Mouse (Mus musculus): ENCODE data around the gene Elane. TPM values are rescaled to one million over a fixed set of nuclear protein-coding genes. Genes with fewer than 3 reads are reported as not detected.

Gene Elane
- polyA plus RNA-seq, 1 experiment from 2014 or later, result not detected

DNA sequence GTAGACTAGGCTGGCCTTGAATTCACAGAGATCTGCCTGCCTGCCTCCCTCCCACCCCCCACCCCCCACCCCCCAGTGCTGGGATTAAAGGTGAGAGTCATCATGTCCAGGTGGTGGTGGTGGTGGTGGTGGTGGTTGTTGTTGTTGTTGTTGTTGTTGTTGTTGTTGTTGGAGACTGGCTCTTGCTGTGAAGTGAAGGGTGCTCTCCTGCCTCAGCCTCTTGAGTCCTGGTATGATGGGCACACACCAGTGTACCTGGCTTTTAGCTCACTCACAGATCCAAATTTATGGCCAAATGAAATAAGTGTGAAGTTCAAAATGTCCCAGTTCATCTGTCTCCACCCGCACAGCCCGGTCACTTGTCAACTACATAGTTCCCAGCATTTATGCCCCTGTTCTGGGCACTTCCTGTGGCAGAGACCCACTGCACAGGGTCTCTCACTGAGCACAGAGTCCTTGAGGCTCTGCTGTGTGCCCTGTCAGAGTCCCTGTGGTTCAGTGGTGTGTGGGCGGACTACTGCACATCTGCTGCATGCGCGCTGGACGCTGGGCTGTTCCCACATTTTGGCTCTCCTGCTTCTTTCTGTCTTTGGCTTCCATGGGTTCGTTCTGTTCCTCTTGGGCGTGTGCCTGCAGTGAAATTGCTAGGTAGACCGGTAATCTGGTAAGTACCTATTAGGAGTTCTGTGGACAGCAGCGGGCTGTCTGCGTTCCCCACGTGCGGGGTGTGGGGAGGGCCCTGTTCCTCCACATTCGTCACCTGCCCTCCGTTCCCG is 48.9 kb downstream of the Elane start:
- no peak overlapping the region for H3K27ac ChIP-seq (ENCODE audit: low read length)
- no peak overlapping the region for H3K4me2 ChIP-seq (ENCODE audit: low read length)
- H3K27me3 ChIP-seq (ENCODE audit: control insufficient read depth, insufficient read depth, low read depth, low read length), result no peaks in the 10 kb centered on the region
- no peak overlapping the region for H3K9ac ChIP-seq (ENCODE audit: low read depth, low read length)
- peaks cover 4% of the 10 kb centered on the region; the same call in 1 of the 2 replicates for H3K4me1 ChIP-seq (ENCODE audit: control insufficient read depth, insufficient read depth, low read length)
- no peak overlapping the region for H3K4me3 ChIP-seq (ENCODE audit: low read depth, low read length)
- WGBS, result 87% methylated on average over 16 of the region's 16 CpGs
- H3K9me3 ChIP-seq (replicated peaks; ENCODE audit: control insufficient read depth, low read length, poor library complexity, severe bottlenecking), result no peaks in the 10 kb centered on the region
- peaks cover 11% of the 10 kb centered on the region for H3K36me3 ChIP-seq (ENCODE audit: control insufficient read depth, insufficient read depth, low read length)
- ATAC-seq, result no peak

DNA sequence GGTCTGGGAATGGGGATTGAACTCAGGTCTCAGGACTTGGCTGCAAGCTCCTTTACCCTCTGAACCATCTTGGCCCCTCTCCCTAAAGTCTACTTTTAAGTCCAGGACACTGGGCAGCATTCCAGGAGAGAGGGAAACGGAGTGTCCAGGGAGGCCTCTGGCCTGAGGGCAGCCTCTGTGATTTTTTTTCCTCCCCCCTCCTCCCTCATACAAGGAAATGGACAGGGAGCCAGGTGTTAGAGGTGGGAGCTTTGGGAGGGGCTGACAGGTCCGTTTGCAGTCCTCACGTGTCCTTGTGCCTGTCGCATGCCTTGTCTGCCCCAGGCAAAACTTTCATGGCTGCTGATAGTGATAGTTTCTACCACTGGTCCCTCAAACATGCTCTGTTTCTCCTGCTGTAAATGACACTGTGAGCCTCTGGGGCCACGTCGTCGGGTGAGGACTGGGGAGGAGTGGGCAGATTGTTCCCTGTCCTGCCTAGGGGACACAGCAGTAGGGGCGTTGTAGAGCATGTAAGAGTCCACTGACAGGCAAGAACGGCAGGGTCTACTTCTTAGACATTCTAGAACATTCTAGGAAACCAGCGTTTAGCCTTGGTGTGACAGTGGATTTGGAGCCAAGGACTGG is 50.4 kb downstream of the Elane start:
- ATAC-seq, result no peak
- no peak overlapping the region for H3K27ac ChIP-seq (ENCODE audit: low read length)
- no peak overlapping the region for H3K4me3 ChIP-seq (ENCODE audit: low read depth, low read length)
- no peak overlapping the region for H3K4me2 ChIP-seq (ENCODE audit: low read length)
- H3K4me1 ChIP-seq (ENCODE audit: control insufficient read depth, insufficient read depth, low read length), result peaks cover 4% of the 10 kb centered on the region; the same call in 1 of the 2 replicates
- H3K27me3 ChIP-seq (ENCODE audit: control insufficient read depth, insufficient read depth, low read depth, low read length), result no peaks in the 10 kb centered on the region
- peaks cover 9% of the 10 kb centered on the region for H3K36me3 ChIP-seq (ENCODE audit: control insufficient read depth, insufficient read depth, low read length)
- no peak overlapping the region; the same call in 1 of the 2 replicates for H3K9ac ChIP-seq (ENCODE audit: low read depth, low read length)
- WGBS, result 80% methylated on average over 10 of the region's 10 CpGs
- H3K9me3 ChIP-seq (replicated peaks; ENCODE audit: control insufficient read depth, low read length, poor library complexity, severe bottlenecking), result no peaks in the 10 kb centered on the region

DNA sequence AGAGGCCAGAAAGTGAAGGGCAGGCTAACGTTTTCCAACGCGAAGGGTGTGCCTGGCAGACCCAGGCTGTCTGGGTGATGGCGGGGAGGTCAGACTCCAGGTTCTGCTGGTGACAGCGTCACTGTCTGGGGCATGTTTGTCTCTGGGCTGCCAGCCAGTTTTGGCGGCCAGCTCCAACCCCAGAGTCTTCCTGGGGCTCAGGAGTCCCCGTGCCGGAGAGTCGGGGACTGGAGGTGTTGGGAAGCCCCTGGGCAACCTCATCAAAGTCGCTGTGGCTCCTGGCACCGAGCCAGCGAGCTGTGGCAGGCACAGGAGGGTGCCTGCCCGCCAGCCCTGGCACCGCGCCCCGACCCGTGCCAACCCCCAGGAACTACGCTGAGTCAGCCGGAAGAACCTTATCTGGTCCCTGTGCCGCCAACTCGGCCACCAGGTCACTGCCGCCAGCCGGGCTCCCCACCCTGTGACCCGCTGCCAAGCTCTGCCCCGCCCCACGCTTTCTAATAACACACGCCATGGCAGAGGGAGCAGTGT is 50.9 kb downstream of the Elane start:
- H3K9ac ChIP-seq (ENCODE audit: low read depth, low read length), result peak overlapping the region; percentile 26; the same call in 1 of the 2 replicates

More for the DNA sequence above, 50.9 kb downstream of the Elane start:
- H3K27ac ChIP-seq (ENCODE audit: low read length), result no peak overlapping the region
- H3K4me2 ChIP-seq (ENCODE audit: low read length), result 0 out of 2 replicates have a peak overlapping the region, but pooled peaks have one; percentile 14
- 56% methylated on average over 27 of the region's 27 CpGs for WGBS
- peaks cover 8% of the 10 kb centered on the region for H3K36me3 ChIP-seq (ENCODE audit: control insufficient read depth, insufficient read depth, low read length)
- ATAC-seq, result no peak
- peaks cover 4% of the 10 kb centered on the region; the same call in 1 of the 2 replicates for H3K4me1 ChIP-seq (ENCODE audit: control insufficient read depth, insufficient read depth, low read length)
- H3K27me3 ChIP-seq (ENCODE audit: control insufficient read depth, insufficient read depth, low read depth, low read length), result no peaks in the 10 kb centered on the region
- H3K9me3 ChIP-seq (replicated peaks; ENCODE audit: control insufficient read depth, low read length, poor library complexity, severe bottlenecking), result no peaks in the 10 kb centered on the region
- H3K4me3 ChIP-seq (ENCODE audit: low read depth, low read length), result no peak overlapping the region

Small RNAs within 50 kb of the gene (microRNA-seq; reads per million reads assigned to microRNA genes)
- gene Mir6910, result not detected

Other genes starting within 250 kb of the Elane start
- 23.4 and 25.3 TPM in 2 replicates for gene Shc2, start 248.3 kb upstream of the Elane start, polyA plus RNA-seq (2015; fragmentation: Nextera tagmentation; extraction: Ambion mirVana)
- 0.78 and 1.0 TPM in 2 replicates for gene Odf3l2, start 240.5 kb upstream of the Elane start, polyA plus RNA-seq (2015; fragmentation: Nextera tagmentation; extraction: Ambion mirVana)
- 0.69 and 0.94 TPM in 2 replicates for gene Madcam1, start 221.7 kb upstream of the Elane start, polyA plus RNA-seq (2015; fragmentation: Nextera tagmentation; extraction: Ambion mirVana)
- 96.1 and 107 TPM in 2 replicates for gene Tpgs1, start 216.9 kb upstream of the Elane start, polyA plus RNA-seq (2015; fragmentation: Nextera tagmentation; extraction: Ambion mirVana)
- 73.1 and 81.9 TPM in 2 replicates for gene Cdc34, start 204.1 kb upstream of the Elane start, polyA plus RNA-seq (2015; fragmentation: Nextera tagmentation; extraction: Ambion mirVana)
- gene Gzmm, start 197.2 kb upstream of the Elane start, polyA plus RNA-seq (2015; fragmentation: Nextera tagmentation; extraction: Ambion mirVana), result 1.6 and 1.8 TPM in 2 replicates
- 844 and 915 TPM in 2 replicates for gene Bsg, start 181.8 kb upstream of the Elane start, polyA plus RNA-seq (2015; fragmentation: Nextera tagmentation; extraction: Ambion mirVana)
- 0.87 and 0.89 TPM in 2 replicates for gene Hcn2, start 169.6 kb upstream of the Elane start, polyA plus RNA-seq (2015; fragmentation: Nextera tagmentation; extraction: Ambion mirVana)
- gene Polrmt, start 139.7 kb upstream of the Elane start, polyA plus RNA-seq (2015; fragmentation: Nextera tagmentation; extraction: Ambion mirVana), result 45.3 and 45.9 TPM in 2 replicates
- 1.8 TPM in 2 replicates for gene Fgf22, start 131.2 kb upstream of the Elane start, polyA plus RNA-seq (2015; fragmentation: Nextera tagmentation; extraction: Ambion mirVana)
- 90.2 and 92.3 TPM in 2 replicates for gene Rnf126, start 119.3 kb upstream of the Elane start, polyA plus RNA-seq (2015; fragmentation: Nextera tagmentation; extraction: Ambion mirVana)
- gene Fstl3, start 109.0 kb upstream of the Elane start, polyA plus RNA-seq (2015; fragmentation: Nextera tagmentation; extraction: Ambion mirVana), result 2.2 and 3.5 TPM in 2 replicates
- 0.19 TPM in 2 replicates for gene Prss57, start 95.3 kb upstream of the Elane start, polyA plus RNA-seq (2015; fragmentation: Nextera tagmentation; extraction: Ambion mirVana)
- 318 and 333 TPM in 2 replicates for gene Palm, start 92.7 kb upstream of the Elane start, polyA plus RNA-seq (2015; fragmentation: Nextera tagmentation; extraction: Ambion mirVana)
- gene Misp, start 65.3 kb upstream of the Elane start, polyA plus RNA-seq (2015; fragmentation: Nextera tagmentation; extraction: Ambion mirVana), result 0.34 and 0.73 TPM in 2 replicates
- gene Ptbp1, start 31.8 kb upstream of the Elane start, polyA plus RNA-seq (2015; fragmentation: Nextera tagmentation; extraction: Ambion mirVana), result 58.8 and 65.1 TPM in 2 replicates
- 12.5 and 12.7 TPM in 2 replicates for gene Prtn3, start 11.8 kb upstream of the Elane start, polyA plus RNA-seq (2015; fragmentation: Nextera tagmentation; extraction: Ambion mirVana)
- 471 and 472 TPM in 2 replicates for gene Plppr3, start 11.6 kb upstream of the Elane start, polyA plus RNA-seq (2015; fragmentation: Nextera tagmentation; extraction: Ambion mirVana)
- gene Cfd, start 4.6 kb downstream of the Elane start, polyA plus RNA-seq (2015; fragmentation: Nextera tagmentation; extraction: Ambion mirVana), result 0.20 TPM in 1 of 2 replicates, not detected in the other
- 55.4 and 56.6 TPM in 2 replicates for gene Med16, start 22.7 kb downstream of the Elane start, polyA plus RNA-seq (2015; fragmentation: Nextera tagmentation; extraction: Ambion mirVana)
- 2.6 and 13.4 TPM in 2 replicates for gene Gm26602, start 24.6 kb downstream of the Elane start, polyA plus RNA-seq (2015; fragmentation: Nextera tagmentation; extraction: Ambion mirVana)
- gene Kiss1r, start 30.7 kb downstream of the Elane start, polyA plus RNA-seq (2015; fragmentation: Nextera tagmentation; extraction: Ambion mirVana), result 3.5 and 3.8 TPM in 2 replicates
- gene R3hdm4, start 35.0 kb downstream of the Elane start, polyA plus RNA-seq (2015; fragmentation: Nextera tagmentation; extraction: Ambion mirVana), result 273 and 293 TPM in 2 replicates
- 1.7 and 2.2 TPM in 2 replicates for gene Arid3a, start 40.8 kb downstream of the Elane start, polyA plus RNA-seq (2015; fragmentation: Nextera tagmentation; extraction: Ambion mirVana)
- gene Wdr18, start 73.9 kb downstream of the Elane start, polyA plus RNA-seq (2015; fragmentation: Nextera tagmentation; extraction: Ambion mirVana), result 79.5 and 89.4 TPM in 2 replicates
- gene Grin3b, start 84.5 kb downstream of the Elane start, polyA plus RNA-seq (2015; fragmentation: Nextera tagmentation; extraction: Ambion mirVana), result 0.20 and 0.28 TPM in 2 replicates
- gene Tmem259, start 98.1 kb downstream of the Elane start, polyA plus RNA-seq (2015; fragmentation: Nextera tagmentation; extraction: Ambion mirVana), result 15.3 and 16.2 TPM in 2 replicates
- gene Cnn2, start 102.3 kb downstream of the Elane start, polyA plus RNA-seq (2015; fragmentation: Nextera tagmentation; extraction: Ambion mirVana), result 25.7 and 26.2 TPM in 2 replicates
- 4.1 and 4.8 TPM in 2 replicates for gene Abca7, start 110.2 kb downstream of the Elane start, polyA plus RNA-seq (2015; fragmentation: Nextera tagmentation; extraction: Ambion mirVana)
- gene Arhgap45, start 130.4 kb downstream of the Elane start, polyA plus RNA-seq (2015; fragmentation: Nextera tagmentation; extraction: Ambion mirVana), result 1.2 TPM in 2 replicates
- 124 and 131 TPM in 2 replicates for gene Polr2e, start 153.5 kb downstream of the Elane start, polyA plus RNA-seq (2015; fragmentation: Nextera tagmentation; extraction: Ambion mirVana)
- gene Gpx4, start 160.9 kb downstream of the Elane start, polyA plus RNA-seq (2015; fragmentation: Nextera tagmentation; extraction: Ambion mirVana), result 509 and 552 TPM in 2 replicates
- 11.6 and 12.5 TPM in 2 replicates for gene Sbno2, start 219.3 kb downstream of the Elane start, polyA plus RNA-seq (2015; fragmentation: Nextera tagmentation; extraction: Ambion mirVana)
- 14.2 and 15.4 TPM in 2 replicates for gene Stk11, start 229.6 kb downstream of the Elane start, polyA plus RNA-seq (2015; fragmentation: Nextera tagmentation; extraction: Ambion mirVana)

Data from midbrain, embryonic 16.5 days (tissue).